Mouse (Mus musculus) thymus, postnatal 14 days (tissue): ENCODE results near the gene Ctps.

Experiments used
- DNase-seq: peaks from one replicate; pipeline ENCODE4 v3.0.0; 2021

The Ctps gene

GRCm38 (mm10) chr4:120570438-120571069 is 478 bp upstream of the Ctps start:
- no peak for DNase-seq

- no peak for DNase-seq
These were observed 1.1 kb downstream of the Ctps start for GRCm38 (mm10) chr4:120569025-120569424.

- no peak for DNase-seq
These were observed 2.1 kb downstream of the Ctps start for GRCm38 (mm10) chr4:120568005-120568404.

GRCm38 (mm10) chr4:120565726-120566125 is 4.3 kb downstream of the Ctps start:
- no peak for DNase-seq

GRCm38 (mm10) chr4:120556592-120556991 is 13.5 kb downstream of the Ctps start:
- no peak for DNase-seq

- DNase-seq: no peak
These were observed 25.2 kb downstream of the Ctps start for GRCm38 (mm10) chr4:120544896-120545295.

- no peak for DNase-seq
These were observed 31.4 kb downstream of the Ctps start for GRCm38 (mm10) chr4:120538664-120539063.

GRCm38 (mm10) chr4:120531986-120532385 is 38.1 kb downstream of the Ctps start, which contains the start of gene Slfnl1:
TSS of gene Slfnl1 (plus strand) at chr4:120532231.
- no peak for DNase-seq

- DNase-seq: no peak
These were observed 41.9 kb downstream of the Ctps start for GRCm38 (mm10) chr4:120528171-120528570.

GRCm38 (mm10) chr4:120523092-120523491 is 47.0 kb downstream of the Ctps start:
- DNase-seq: no peak

GRCm38 (mm10) chr4:120522351-120522750 is 47.7 kb downstream of the Ctps start:
- no peak for DNase-seq

- DNase-seq: no peak
These were observed 48.3 kb downstream of the Ctps start for GRCm38 (mm10) chr4:120521761-120522160.

GRCm38 (mm10) chr4:120517335-120517734 is 52.7 kb downstream of the Ctps start:
- DNase-seq: no peak

- no peak for DNase-seq
These were observed 53.2 kb downstream of the Ctps start for GRCm38 (mm10) chr4:120516907-120517306.

GRCm38 (mm10) chr4:120516491-120516890 is 53.6 kb downstream of the Ctps start:
- no peak for DNase-seq

- no peak for DNase-seq
These were observed 55.7 kb downstream of the Ctps start for GRCm38 (mm10) chr4:120514366-120514765.

GRCm38 (mm10) chr4:120511203-120511602 is 58.9 kb downstream of the Ctps start:
- DNase-seq: no peak

- no peak for DNase-seq
These were observed 63.1 kb downstream of the Ctps start for GRCm38 (mm10) chr4:120506955-120507354.
